Mouse (Mus musculus): Measurements from ENCODE around the gene Syne2. TPM values are rescaled to one million over a fixed set of nuclear protein-coding genes. Genes with fewer than 3 reads are reported as not detected.

Gene Syne2
- polyA plus RNA-seq, 1 experiment from 2014 or later, result 137 TPM

DNA sequence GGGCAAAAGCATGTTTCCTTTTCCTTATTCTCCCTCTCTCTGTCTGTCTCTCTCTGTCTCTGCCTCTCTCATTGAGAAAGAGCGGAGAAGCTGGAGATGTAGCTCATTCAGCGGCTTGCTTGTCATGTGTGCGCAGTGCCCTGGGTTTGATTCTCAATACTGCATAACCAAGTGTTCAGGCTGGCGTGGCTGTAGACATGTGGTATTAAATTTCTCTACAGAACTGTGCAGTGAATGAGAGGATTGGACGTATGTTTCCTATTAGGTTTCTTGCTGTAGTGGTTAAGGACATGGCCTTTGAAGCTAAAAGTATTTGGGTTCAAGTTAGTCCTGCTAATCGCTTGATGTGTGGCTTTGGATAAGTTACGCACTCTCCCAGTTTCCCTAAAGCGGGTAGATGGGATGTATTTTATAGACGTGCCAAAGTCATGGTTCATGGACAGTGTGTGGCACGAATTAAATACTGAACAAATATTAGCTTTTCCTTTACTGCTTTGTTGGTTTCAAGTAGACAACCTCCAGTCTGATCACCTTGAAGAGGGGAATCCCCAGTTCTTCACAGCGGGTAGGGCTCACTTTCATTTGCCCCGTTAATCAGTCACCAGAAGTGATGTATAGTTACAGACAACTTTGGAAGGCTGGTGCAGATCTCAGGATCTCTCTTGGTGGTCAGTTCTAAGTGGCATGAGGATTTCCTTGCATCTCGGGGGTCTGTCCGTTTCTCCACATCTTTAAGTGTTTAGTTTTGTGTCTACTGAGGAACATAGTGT is 16.2 kb downstream of the Syne2 start:
- WGBS, result 74% methylated on average over 14 of the region's 14 CpGs

GRCm38 (mm10) chr12:75836524-75836962 is 18.6 kb downstream of the Syne2 start:
- Histone ChIP-seq H3K9ac (no peak overlapping the region; the same call in 1 of the 2 replicates), H3K4me2 (no peak overlapping the region), H3K27ac (no peak overlapping the region), H3K36me3 (ENCODE audit: poor library complexity, severe bottlenecking) (no peaks in the 10 kb centered on the region), H3K9me3 (replicated peaks) (no peaks in the 10 kb centered on the region), H3K4me3 (no peak overlapping the region), H3K27me3 (no peaks in the 10 kb centered on the region), H3K4me1 (peaks cover 61% of the 10 kb centered on the region)
- 38% methylated on average over 11 of the region's 11 CpGs for WGBS
- ATAC-seq, result no peak

More for the DNA sequence above, 16.2 kb downstream of the Syne2 start:
- no peak overlapping the region for H3K27ac ChIP-seq
- no peak for ATAC-seq
- H3K9ac ChIP-seq, result no peak overlapping the region
- no peak overlapping the region for H3K4me2 ChIP-seq
- H3K27me3 ChIP-seq, result no peaks in the 10 kb centered on the region
- H3K36me3 ChIP-seq (ENCODE audit: poor library complexity, severe bottlenecking), result peaks cover 6% of the 10 kb centered on the region; the same call in 1 of the 2 replicates
- H3K4me3 ChIP-seq, result no peak overlapping the region
- no peaks in the 10 kb centered on the region for H3K9me3 ChIP-seq (replicated peaks)
- H3K4me1 ChIP-seq, result peaks cover 45% of the 10 kb centered on the region

DNA sequence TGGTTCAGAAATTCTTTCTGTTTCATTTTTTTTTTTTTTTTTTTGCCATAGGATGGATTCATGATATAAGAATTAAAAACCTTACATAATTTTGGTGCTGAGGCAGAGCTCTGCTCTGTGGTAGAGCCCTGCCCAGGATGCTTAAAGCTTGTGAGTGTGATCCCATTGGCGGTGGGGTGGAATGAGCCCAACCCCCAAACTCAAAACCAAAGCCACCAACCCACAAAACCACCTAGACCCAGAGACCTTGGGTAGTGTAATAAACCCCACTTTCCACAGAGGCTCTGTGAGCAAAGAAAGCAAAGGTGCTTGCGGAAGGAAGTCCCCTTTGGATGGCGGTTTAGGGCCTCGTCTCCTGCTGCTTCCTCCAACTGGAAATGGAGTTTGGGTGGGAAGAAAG is 19.5 kb downstream of the Syne2 start:
- Histone ChIP-seq H3K4me2 (no peak overlapping the region), H3K4me1 (peaks cover 61% of the 10 kb centered on the region), H3K27ac (no peak overlapping the region), H3K9ac (no peak overlapping the region), H3K27me3 (no peaks in the 10 kb centered on the region), H3K4me3 (no peak overlapping the region), H3K9me3 (replicated peaks) (no peaks in the 10 kb centered on the region), H3K36me3 (ENCODE audit: poor library complexity, severe bottlenecking) (no peaks in the 10 kb centered on the region)
- 80% methylated on average over 4 of the region's 4 CpGs for WGBS
- no peak for ATAC-seq

DNA sequence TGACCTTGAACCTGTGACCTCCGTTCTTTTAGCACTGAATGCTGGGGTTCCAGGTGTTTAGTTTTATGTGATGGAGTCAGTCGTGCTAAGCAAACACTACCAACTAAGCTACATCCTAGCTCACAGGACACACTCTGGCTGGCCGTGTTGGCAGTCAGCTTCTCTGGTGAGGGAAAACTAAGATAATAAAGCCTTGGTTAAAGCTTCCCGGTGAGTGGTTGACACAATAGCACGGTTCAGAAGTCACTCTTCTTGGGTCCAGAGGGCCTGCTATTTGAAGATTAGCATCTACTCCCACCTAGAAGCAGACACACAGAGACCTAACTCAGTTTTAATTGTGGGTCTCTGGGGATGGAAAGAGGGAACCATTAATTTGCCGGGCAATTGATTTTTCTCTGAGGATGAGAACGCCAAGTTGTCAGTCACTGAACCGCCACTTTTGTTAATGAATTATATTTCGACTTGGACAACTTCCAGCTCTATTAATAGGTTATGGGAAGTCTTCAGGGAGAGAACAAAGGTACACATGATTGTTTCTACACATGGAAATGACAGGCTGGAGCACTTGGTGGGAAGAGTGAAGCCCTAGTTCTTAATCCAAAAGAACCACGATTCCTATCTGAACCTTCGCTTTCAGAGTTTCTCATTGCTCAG is 21.3 kb downstream of the Syne2 start:
- 56% methylated on average over 11 of the region's 11 CpGs for WGBS
- Histone ChIP-seq H3K4me1 (peaks cover 52% of the 10 kb centered on the region), H3K4me3 (no peak overlapping the region), H3K36me3 (ENCODE audit: poor library complexity, severe bottlenecking) (no peaks in the 10 kb centered on the region), H3K27ac (peak overlapping the region; percentile 14; the same call in 1 of the 2 replicates), H3K4me2 (no peak overlapping the region), H3K9me3 (replicated peaks) (no peaks in the 10 kb centered on the region), H3K9ac (no peak overlapping the region), H3K27me3 (no peaks in the 10 kb centered on the region)
- no peak for ATAC-seq

DNA sequence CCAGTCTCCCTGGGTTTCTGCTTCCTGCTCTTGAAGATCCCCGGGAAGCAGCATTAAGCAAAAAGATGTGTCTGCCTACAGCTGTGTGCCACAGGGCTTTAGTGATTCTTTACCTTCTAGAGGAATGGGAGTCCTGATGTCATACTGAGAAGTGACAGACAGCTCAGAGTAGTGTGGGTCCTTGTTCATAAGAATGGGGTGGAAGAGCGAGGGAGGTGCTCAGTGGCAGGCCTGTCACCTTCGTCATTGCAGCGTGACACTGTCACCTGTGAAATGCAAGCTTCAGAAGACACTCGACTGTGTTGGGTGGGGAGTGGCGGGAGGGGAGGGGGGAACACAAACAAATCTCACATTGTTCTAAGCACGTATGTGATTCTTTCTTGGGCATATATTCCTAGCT is 23.2 kb downstream of the Syne2 start:
- Histone ChIP-seq H3K27me3 (no peaks in the 10 kb centered on the region), H3K4me1 (peaks cover 33% of the 10 kb centered on the region), H3K36me3 (ENCODE audit: poor library complexity, severe bottlenecking) (no peaks in the 10 kb centered on the region), H3K4me2 (no peak overlapping the region), H3K9ac (no peak overlapping the region), H3K27ac (0 out of 2 replicates have a peak overlapping the region, but pooled peaks have one; percentile 25), H3K4me3 (no peak overlapping the region), H3K9me3 (replicated peaks) (no peaks in the 10 kb centered on the region)
- WGBS, result 78% methylated on average over 7 of the region's 7 CpGs
- ATAC-seq, result peak; percentile 30; the same call in 1 of the 2 replicates

- H3K9ac ChIP-seq, result no peak overlapping the region
- no peak overlapping the region for H3K27ac ChIP-seq
- H3K4me2 ChIP-seq, result no peak overlapping the region
- peaks cover 14% of the 10 kb centered on the region for H3K4me1 ChIP-seq
- WGBS, result 84% methylated on average over 4 of the region's 4 CpGs
- H3K4me3 ChIP-seq, result no peak overlapping the region
- no peak for ATAC-seq
- no peaks in the 10 kb centered on the region for H3K36me3 ChIP-seq (ENCODE audit: poor library complexity, severe bottlenecking)
- no peaks in the 10 kb centered on the region for H3K27me3 ChIP-seq
- H3K9me3 ChIP-seq (replicated peaks), result no peaks in the 10 kb centered on the region
Measured at GRCm38 (mm10) chr12:75844311-75844710, 26.4 kb downstream of the Syne2 start.

DNA sequence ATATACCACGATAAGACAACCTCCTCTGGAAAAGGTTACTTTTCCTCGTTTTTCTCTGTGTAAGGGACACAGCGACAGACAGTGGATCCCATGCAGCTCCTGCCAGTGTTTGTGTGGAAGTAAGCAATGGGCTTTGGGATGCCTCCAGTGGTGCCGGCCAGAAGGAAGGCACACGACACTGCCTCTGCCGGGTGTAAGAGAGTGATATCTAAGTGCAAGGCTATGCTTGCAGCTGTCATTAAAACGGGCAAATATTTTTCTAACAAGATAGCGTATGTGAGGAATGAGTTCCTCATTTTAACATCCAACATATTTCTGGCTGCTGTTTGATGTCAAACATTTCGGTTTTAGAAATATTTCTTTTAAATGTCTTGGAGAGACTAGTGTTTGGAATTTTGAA is 27.1 kb downstream of the Syne2 start:
- Histone ChIP-seq H3K9ac (no peak overlapping the region), H3K4me1 (peaks cover 8% of the 10 kb centered on the region), H3K4me3 (no peak overlapping the region), H3K36me3 (ENCODE audit: poor library complexity, severe bottlenecking) (no peaks in the 10 kb centered on the region), H3K4me2 (no peak overlapping the region), H3K9me3 (replicated peaks) (no peaks in the 10 kb centered on the region), H3K27ac (no peak overlapping the region), H3K27me3 (no peaks in the 10 kb centered on the region)
- no peak for ATAC-seq
- 86% methylated on average over 9 of the region's 9 CpGs for WGBS

DNA sequence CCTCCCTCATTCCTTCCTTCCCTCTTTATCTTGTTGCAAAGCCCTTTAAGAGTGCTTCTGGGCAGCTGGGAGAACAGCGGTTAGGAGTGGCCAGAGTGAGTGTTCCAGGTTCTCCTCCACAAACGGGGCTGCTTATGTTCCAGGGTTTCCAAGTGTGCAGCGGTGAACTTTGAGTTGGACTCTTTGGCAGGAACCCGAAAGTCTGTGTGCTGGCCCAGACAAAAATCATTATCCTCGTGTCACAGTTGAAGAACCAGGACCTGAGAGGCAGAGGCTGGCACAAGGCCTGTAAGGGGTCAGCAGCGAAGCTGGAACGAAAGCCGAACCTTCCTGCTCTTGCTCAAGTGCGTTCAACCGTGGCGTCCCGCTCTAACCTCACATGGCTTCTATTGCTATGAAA is 28.6 kb downstream of the Syne2 start:
- H3K9me3 ChIP-seq (replicated peaks), result no peaks in the 10 kb centered on the region
- WGBS, result 88% methylated on average over 12 of the region's 12 CpGs
- H3K36me3 ChIP-seq (ENCODE audit: poor library complexity, severe bottlenecking), result no peaks in the 10 kb centered on the region
- H3K27ac ChIP-seq, result no peak overlapping the region
- no peak overlapping the region for H3K9ac ChIP-seq
- ATAC-seq, result no peak
- no peaks in the 10 kb centered on the region for H3K4me1 ChIP-seq
- no peak overlapping the region for H3K4me2 ChIP-seq
- H3K4me3 ChIP-seq, result no peak overlapping the region
- H3K27me3 ChIP-seq, result no peaks in the 10 kb centered on the region

GRCm38 (mm10) chr12:75850205-75850604 is 32.3 kb downstream of the Syne2 start:
- Histone ChIP-seq H3K4me2 (no peak overlapping the region), H3K27ac (no peak overlapping the region), H3K27me3 (no peaks in the 10 kb centered on the region), H3K4me1 (peaks cover 22% of the 10 kb centered on the region), H3K9me3 (replicated peaks) (no peaks in the 10 kb centered on the region), H3K9ac (no peak overlapping the region), H3K36me3 (ENCODE audit: poor library complexity, severe bottlenecking) (no peaks in the 10 kb centered on the region), H3K4me3 (no peak overlapping the region)
- no peak for ATAC-seq
- 74% methylated on average over 3 of the region's 3 CpGs for WGBS

- H3K4me1 ChIP-seq, result peaks cover 30% of the 10 kb centered on the region
- 87% methylated on average over 8 of the region's 8 CpGs for WGBS
- no peak overlapping the region for H3K4me2 ChIP-seq
- H3K36me3 ChIP-seq (ENCODE audit: poor library complexity, severe bottlenecking), result no peaks in the 10 kb centered on the region
- no peaks in the 10 kb centered on the region for H3K9me3 ChIP-seq (replicated peaks)
- no peak for ATAC-seq
- H3K9ac ChIP-seq, result no peak overlapping the region
- H3K27me3 ChIP-seq, result no peaks in the 10 kb centered on the region
- H3K27ac ChIP-seq, result no peak overlapping the region
- no peak overlapping the region for H3K4me3 ChIP-seq
Measured at GRCm38 (mm10) chr12:75851481-75851880, 33.5 kb downstream of the Syne2 start.

GRCm38 (mm10) chr12:75852384-75852783 is 34.5 kb downstream of the Syne2 start:
- peaks cover 37% of the 10 kb centered on the region for H3K4me1 ChIP-seq
- H3K4me2 ChIP-seq, result no peak overlapping the region
- ATAC-seq, result no peak
- H3K27ac ChIP-seq, result no peak overlapping the region
- H3K27me3 ChIP-seq, result no peaks in the 10 kb centered on the region
- no peak overlapping the region for H3K9ac ChIP-seq
- H3K4me3 ChIP-seq, result no peak overlapping the region
- H3K9me3 ChIP-seq (replicated peaks), result no peaks in the 10 kb centered on the region
- whole genome bisulfite sequencing, result 58% methylated on average over 6 of the region's 6 CpGs
- H3K36me3 ChIP-seq (ENCODE audit: poor library complexity, severe bottlenecking), result no peaks in the 10 kb centered on the region

DNA sequence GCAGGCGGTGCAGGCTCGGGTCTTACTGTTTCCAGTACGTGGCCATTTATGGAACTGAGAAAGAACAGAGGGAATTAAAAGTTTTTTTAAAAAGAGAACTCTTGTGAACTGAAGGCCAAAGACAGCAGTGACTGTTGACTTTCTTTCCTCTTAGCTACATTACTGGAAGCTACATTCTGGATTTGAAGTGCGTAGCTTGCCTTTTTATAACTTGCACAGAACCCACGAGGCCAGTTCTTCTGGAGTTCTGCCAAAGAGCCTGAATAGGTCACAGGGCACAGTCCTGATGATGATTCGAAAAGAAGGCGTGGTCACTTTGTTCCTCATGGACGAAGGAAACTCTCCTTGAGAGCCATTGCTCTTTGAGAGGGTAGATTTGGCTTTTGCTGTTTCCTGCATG is 35.6 kb downstream of the Syne2 start:
- 0 out of 2 replicates have a peak overlapping the region, but pooled peaks have one; percentile 7 for H3K4me2 ChIP-seq
- H3K4me3 ChIP-seq, result no peak overlapping the region
- no peak overlapping the region for H3K9ac ChIP-seq
- H3K36me3 ChIP-seq (ENCODE audit: poor library complexity, severe bottlenecking), result no peaks in the 10 kb centered on the region
- 62% methylated on average over 8 of the region's 8 CpGs for WGBS
- no peaks in the 10 kb centered on the region for H3K27me3 ChIP-seq
- H3K4me1 ChIP-seq, result peaks cover 37% of the 10 kb centered on the region
- H3K9me3 ChIP-seq (replicated peaks), result no peaks in the 10 kb centered on the region
- no peak overlapping the region; the same call in 1 of the 2 replicates for H3K27ac ChIP-seq
- no peak for ATAC-seq

Data from forebrain, embryonic 13.5 days (tissue).